ENCODE assay signal across 10 mouse cellular contexts in genomic region chr10:9272243-9272642, GRCm38 (mm10).
DNase-seq lines count a peak whose midpoint lies in the region; ATAC-seq and TF ChIP-seq lines count a peak whose summit lies in the region.
"Had no signal": no experiment of that assay in that cellular context is flagged by ENCODE, and none has a peak within 500 bp of the region (broad histone marks: within the 10 kb centered on the region; RNA-seq: fewer than 3 reads in every experiment).

No protein-coding gene starts in this region.

- H3K27ac ChIP-seq in layer of hippocampus, adult 2 months, result no peak overlapping the region
- H3K27ac ChIP-seq in forebrain, embryonic 10.5 days, result 0 out of 2 replicates have a peak overlapping the region, but pooled peaks have one; percentile 30
- peak overlapping the region; percentile 44 for H3K27ac ChIP-seq in hindbrain, embryonic 12.5 days
- peak overlapping the region; percentile 38; the same call in 1 of the 2 replicates for H3K27ac ChIP-seq in midbrain, postnatal 0 days (ENCODE audit: low read depth, low read length)

- no peaks in the 10 kb centered on the region for H3K9me3 ChIP-seq in forebrain, embryonic 10.5 days
- no peaks in the 10 kb centered on the region for H3K9me3 ChIP-seq in hindbrain, embryonic 12.5 days (replicated peaks)
- no peaks in the 10 kb centered on the region for H3K9me3 ChIP-seq in midbrain, postnatal 0 days (ENCODE audit: low read length)

- no peak overlapping the region for H3K4me2 ChIP-seq in hindbrain, embryonic 12.5 days (replicated peaks)
- no peak overlapping the region for H3K4me2 ChIP-seq in midbrain, postnatal 0 days (ENCODE audit: low read depth, low read length, poor library complexity, severe bottlenecking)

- H3K36me3 ChIP-seq in forebrain, embryonic 10.5 days (replicated peaks), result no peaks in the 10 kb centered on the region
- no peaks in the 10 kb centered on the region for H3K36me3 ChIP-seq in hindbrain, embryonic 12.5 days
- no peaks in the 10 kb centered on the region for H3K36me3 ChIP-seq in midbrain, postnatal 0 days (ENCODE audit: insufficient read depth, low read length)

- WGBS in forebrain, embryonic 10.5 days, result 67% methylated on average over 5 of the region's 5 CpGs
- 25% methylated on average over 5 of the region's 5 CpGs for WGBS in hindbrain, embryonic 12.5 days
- 9% methylated on average over 5 of the region's 5 CpGs for WGBS in midbrain, postnatal 0 days

- no peak overlapping the region for H3K9ac ChIP-seq in hindbrain, embryonic 12.5 days
- H3K9ac ChIP-seq in midbrain, postnatal 0 days (replicated peaks; ENCODE audit: low read length, poor library complexity, severe bottlenecking), result no peak overlapping the region

- no peak for TF ChIP-seq CTCF in layer of hippocampus, adult 2 months (conservative IDR thresholded peaks at IDR 0.05)
- TF ChIP-seq CTCF in midbrain, postnatal 0 days (IDR thresholded peaks at IDR 0.05), result no peak

- peaks cover 20% of the 10 kb centered on the region for H3K4me1 ChIP-seq in forebrain, embryonic 10.5 days
- peaks cover 14% of the 10 kb centered on the region for H3K4me1 ChIP-seq in hindbrain, embryonic 12.5 days
- H3K4me1 ChIP-seq in midbrain, postnatal 0 days (ENCODE audit: insufficient read depth, low read length), result peaks cover 6% of the 10 kb centered on the region; the same call in 1 of the 2 replicates

- ATAC-seq in hindbrain, embryonic 12.5 days (ENCODE audit: low FRiP score), result peak; percentile 87
- ATAC-seq in midbrain, postnatal 0 days (ENCODE audit: low FRiP score), result peak; percentile 62
- ATAC-seq: inflammation-experienced regulatory T-cells, adult 6 months had no signal

- DNase-seq in layer of hippocampus, adult 2 months (ENCODE audit: low spot score in 2 of 2), result no peak
- no peak for DNase-seq in layer of hippocampus, adult 9-10 months (ENCODE audit: low spot score)
- no peak for DNase-seq in forebrain, embryonic 10.5 days (ENCODE audit: extremely low spot score, low spot score)
- peak; percentile 74 for DNase-seq in midbrain, postnatal 0 days (ENCODE audit: low spot score)
- no peak for DNase-seq in thymus, postnatal 14 days
- no peak for DNase-seq in thymus, postnatal 4 days
- no peak for DNase-seq in spleen, postnatal 14 days (ENCODE audit: low spot score in 2 of 2)

- H3K4me3 ChIP-seq in layer of hippocampus, adult 2 months, result peak overlapping the region; percentile 31
- no peak overlapping the region for H3K4me3 ChIP-seq in forebrain, embryonic 10.5 days
- H3K4me3 ChIP-seq in hindbrain, embryonic 12.5 days, result no peak overlapping the region
- no peak overlapping the region for H3K4me3 ChIP-seq in midbrain, postnatal 0 days (ENCODE audit: low read depth, low read length)

- no peaks in the 10 kb centered on the region for H3K27me3 ChIP-seq in forebrain, embryonic 10.5 days (ENCODE audit: poor library complexity, severe bottlenecking)
- H3K27me3 ChIP-seq in hindbrain, embryonic 12.5 days, result no peaks in the 10 kb centered on the region
- H3K27me3 ChIP-seq in midbrain, postnatal 0 days (ENCODE audit: insufficient read depth, low read length), result no peaks in the 10 kb centered on the region
- H3K27me3 ChIP-seq: CH12.LX had no signal
